Mouse (Mus musculus) forebrain, embryonic 14.5 days (tissue): ENCODE measurements around the gene Cacna2d1. TPM values are rescaled to one million over a fixed set of nuclear protein-coding genes. Genes with fewer than 3 reads are reported as not detected.
A peak's percentile ranks its signal among the peaks of the same experiment; 100 is the strongest.

Source experiments
- ATAC-seq: fragments of 200-750 bp; cut with Nextera tagmentation; 2 replicates; pipeline ENCODE4 v1.8.0; 2017; ENCODE audit warnings: mild to moderate bottlenecking, moderate library complexity
- DNase-seq: peaks from one replicate; pipeline ENCODE4 v3.0.0-alpha.2; 2015; ENCODE audit warnings: low spot score
- H3K27ac ChIP-seq: fragments of 300-500 bp; sonication (generic); 2 replicates; pipeline ENCODE4 v1.5.1; 2014; ENCODE audit warnings: low read depth, mild to moderate bottlenecking, control low read depth, low read length, moderate library complexity
- H3K27me3 ChIP-seq: fragments of 300-500 bp; sonication (generic); replicated peaks from 2 replicates; pipeline ENCODE4 v1.6.1; 2014; ENCODE audit warnings: low read length, control low read depth, mixed read lengths; ENCODE audit not compliant: control insufficient read depth, insufficient read depth
- H3K36me3 ChIP-seq: fragments of 300-500 bp; sonication (generic); 2 replicates; pipeline ENCODE4 v1.6.1; 2014; ENCODE audit warnings: low read length, control low read depth; ENCODE audit not compliant: control insufficient read depth, insufficient read depth
- H3K4me1 ChIP-seq: fragments of 300-500 bp; sonication (generic); 2 replicates; pipeline ENCODE4 v1.6.1; 2014; ENCODE audit warnings: antibody characterized with exemption, low read length, control low read depth; ENCODE audit not compliant: control insufficient read depth, insufficient read depth
- H3K4me2 ChIP-seq: fragments of 300-500 bp; sonication (generic); 2 replicates; pipeline ENCODE4 v1.6.1; 2014; ENCODE audit warnings: mild to moderate bottlenecking, control low read depth, low read length
- H3K4me3 ChIP-seq: fragments of 300-500 bp; sonication (generic); 2 replicates; pipeline ENCODE4 v1.5.1; 2014; ENCODE audit warnings: low read depth, low read length, control low read depth
- H3K9ac ChIP-seq: fragments of 300-500 bp; sonication (generic); 2 replicates; pipeline ENCODE4 v1.6.1; 2014; ENCODE audit warnings: mild to moderate bottlenecking, low read length, control low read depth, moderate library complexity
- H3K9me3 ChIP-seq: fragments of 300-500 bp; sonication (generic); replicated peaks from 2 replicates; pipeline ENCODE4 v1.6.1; 2016; ENCODE audit warnings: low read length, control low read depth, mixed read lengths; ENCODE audit not compliant: control insufficient read depth
- WGBS: fragments of 180-500 bp; shearing (Covaris S2); extraction: QIAGEN DNeasy Blood & Tissue Kit; methylation state at CpG from one replicate; pipeline ENCODE4 v1.1.7; 2014; 5-methylcytosine and 5-hydroxymethylcytosine counted together
- polyA plus RNA-seq: library from polyadenylated mRNA; unstranded; fragments of >200 nt; fragmentation: Nextera tagmentation; extraction: Ambion mirVana; gene quantifications from 2 replicates; pipeline ENCODE4 v1.2.1, GENCODE M21; 2014

Cacna2d1 gene
- polyA plus RNA-seq, 1 experiment from 2014 or later: 22.8 TPM

- Histone ChIP-seq H3K4me3 (no peak overlapping the region), H3K27me3 (no peaks in the 10 kb centered on the region), H3K9me3 (no peaks in the 10 kb centered on the region), H3K36me3 (no peaks in the 10 kb centered on the region), H3K27ac (no peak overlapping the region), H3K9ac (no peak overlapping the region), H3K4me2 (no peak overlapping the region), H3K4me1 (peaks cover 4% of the 10 kb centered on the region)
- DNase-seq (peak; percentile 59), ATAC-seq (no peak)
- WGBS: 69% methylated on average over 4 of the region's 4 CpGs
These were observed 160.9 kb downstream of the Cacna2d1 start for GRCm38 (mm10) chr5:16095345-16095744.

- no peak for ATAC-seq
- no peaks in the 10 kb centered on the region for H3K36me3 ChIP-seq
These were observed 164.3 kb downstream of the Cacna2d1 start for GRCm38 (mm10) chr5:16098766-16099165.

DNA sequence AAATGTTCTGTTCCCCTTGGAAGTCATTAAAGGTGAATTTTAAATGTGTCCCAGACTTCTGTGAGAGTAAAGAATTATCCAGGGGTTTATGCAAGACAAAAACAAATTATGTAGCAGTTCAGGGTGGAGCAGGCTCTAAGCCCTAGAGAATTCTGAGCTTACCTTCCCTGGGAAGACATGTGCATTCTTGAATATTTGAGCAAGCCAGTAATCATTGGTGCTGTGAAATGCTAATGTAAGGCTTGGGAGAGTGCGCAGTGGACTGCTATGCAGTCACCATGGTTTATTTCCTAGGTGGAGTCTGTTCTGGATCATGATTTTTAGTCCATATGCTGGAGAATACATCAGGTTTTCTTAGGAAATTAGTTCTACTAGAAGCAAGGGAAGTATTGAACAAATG, 167.3 kb downstream of the Cacna2d1 start:
- Histone ChIP-seq H3K9ac (no peak overlapping the region), H3K4me1 (peaks cover 9% of the 10 kb centered on the region; the same call in 1 of the 2 replicates), H3K36me3 (no peaks in the 10 kb centered on the region), H3K27ac (no peak overlapping the region), H3K4me3 (no peak overlapping the region), H3K4me2 (no peak overlapping the region), H3K27me3 (no peaks in the 10 kb centered on the region), H3K9me3 (no peaks in the 10 kb centered on the region)
- DNase-seq: no peak
- WGBS: 83% methylated on average over 1 of the region's 1 CpGs
- ATAC-seq: no peak

More at GRCm38 (mm10) chr5:16098766-16099165, 164.3 kb downstream of the Cacna2d1 start:
- WGBS: 84% methylated on average over 2 of the region's 2 CpGs
- Histone ChIP-seq H3K27ac (no peak overlapping the region), H3K4me3 (no peak overlapping the region), H3K9ac (no peak overlapping the region), H3K4me2 (no peak overlapping the region), H3K27me3 (no peaks in the 10 kb centered on the region), H3K4me1 (no peaks in the 10 kb centered on the region), H3K9me3 (no peaks in the 10 kb centered on the region)
- DNase-seq: no peak

DNA sequence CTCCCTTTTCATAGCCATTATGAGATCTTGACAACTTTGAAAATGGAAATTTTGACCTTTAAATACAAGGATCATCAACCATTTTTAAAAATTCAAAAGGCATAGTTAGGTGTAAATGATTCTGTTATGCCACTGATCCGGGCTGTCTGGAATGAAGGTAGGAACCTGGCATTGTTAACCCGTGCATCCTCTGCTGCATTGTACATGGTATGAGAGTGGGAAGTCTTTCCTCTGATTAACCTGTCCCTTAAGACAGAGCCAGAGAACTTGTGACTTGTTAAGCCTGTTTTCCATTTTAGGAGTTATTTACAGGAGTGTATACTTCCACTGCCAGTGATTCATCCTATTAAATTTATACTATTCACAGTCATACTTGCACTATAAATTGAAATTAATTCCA, 171.2 kb downstream of the Cacna2d1 start:
- Histone ChIP-seq H3K4me2 (no peak overlapping the region), H3K27me3 (no peaks in the 10 kb centered on the region), H3K36me3 (no peaks in the 10 kb centered on the region), H3K27ac (no peak overlapping the region), H3K9ac (no peak overlapping the region), H3K4me3 (no peak overlapping the region), H3K4me1 (peaks cover 9% of the 10 kb centered on the region; the same call in 1 of the 2 replicates), H3K9me3 (no peaks in the 10 kb centered on the region)
- ATAC-seq: no peak
- 24% methylated on average over 2 of the region's 2 CpGs for WGBS
- DNase-seq: no peak

- H3K27me3 ChIP-seq: no peaks in the 10 kb centered on the region
- no peak for ATAC-seq
- no peak overlapping the region for H3K4me2 ChIP-seq
- no peaks in the 10 kb centered on the region for H3K9me3 ChIP-seq
- no peaks in the 10 kb centered on the region for H3K36me3 ChIP-seq
- H3K27ac ChIP-seq: no peak overlapping the region
- peaks cover 6% of the 10 kb centered on the region; the same call in 1 of the 2 replicates for H3K4me1 ChIP-seq
- no peak for DNase-seq
- H3K4me3 ChIP-seq: no peak overlapping the region
- no peak overlapping the region for H3K9ac ChIP-seq
- WGBS: 69% methylated on average over 1 of the region's 1 CpGs
These were observed 176.2 kb downstream of the Cacna2d1 start for GRCm38 (mm10) chr5:16110643-16111042.

- H3K4me3 ChIP-seq: no peak overlapping the region
- 0 out of 2 replicates have a peak overlapping the region, but pooled peaks have one; percentile 29 for H3K27ac ChIP-seq
These were observed 179.4 kb downstream of the Cacna2d1 start for GRCm38 (mm10) chr5:16113879-16114278.

DNA sequence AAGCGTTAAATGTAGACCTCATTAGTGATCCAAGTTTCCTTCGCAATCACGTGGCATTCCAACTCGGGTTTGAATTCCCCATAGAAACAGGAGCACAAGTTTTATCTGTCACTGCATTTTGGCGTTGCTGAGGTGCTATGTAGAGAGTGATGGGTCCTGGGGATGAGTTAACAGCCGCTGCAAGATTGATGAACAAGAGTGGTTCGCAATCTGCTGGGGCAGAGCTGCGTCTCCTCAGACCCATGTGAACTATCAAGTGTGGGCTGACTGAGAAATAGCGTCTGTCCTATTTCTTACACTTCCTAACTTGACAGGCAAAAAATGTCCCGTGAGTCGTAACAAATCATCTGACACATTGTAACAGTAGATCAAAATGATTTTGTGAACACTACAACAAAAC, 186.8 kb downstream of the Cacna2d1 start:
- Histone ChIP-seq H3K4me3 (no peak overlapping the region), H3K9me3 (no peaks in the 10 kb centered on the region), H3K27me3 (no peaks in the 10 kb centered on the region), H3K27ac (no peak overlapping the region), H3K9ac (no peak overlapping the region), H3K4me2 (no peak overlapping the region), H3K36me3 (no peaks in the 10 kb centered on the region), H3K4me1 (peaks cover 6% of the 10 kb centered on the region)
- no peak for DNase-seq
- no peak for ATAC-seq
- 67% methylated on average over 11 of the region's 11 CpGs for WGBS

More at GRCm38 (mm10) chr5:16113879-16114278, 179.4 kb downstream of the Cacna2d1 start:
- Histone ChIP-seq H3K36me3 (no peaks in the 10 kb centered on the region), H3K9ac (no peak overlapping the region), H3K4me1 (peaks cover 6% of the 10 kb centered on the region), H3K9me3 (no peaks in the 10 kb centered on the region), H3K27me3 (no peaks in the 10 kb centered on the region), H3K4me2 (no peak overlapping the region)
- DNase-seq (peak; percentile 58), ATAC-seq (peak; percentile 77; the same call in 1 of the 2 replicates)
- 71% methylated on average over 1 of the region's 1 CpGs for WGBS

- Histone ChIP-seq H3K4me3 (no peak overlapping the region), H3K36me3 (no peaks in the 10 kb centered on the region), H3K4me1 (peaks cover 2% of the 10 kb centered on the region), H3K9me3 (no peaks in the 10 kb centered on the region), H3K27ac (no peak overlapping the region), H3K4me2 (no peak overlapping the region), H3K27me3 (no peaks in the 10 kb centered on the region), H3K9ac (no peak overlapping the region)
- 74% methylated on average over 6 of the region's 6 CpGs for WGBS
- ATAC-seq (no peak), DNase-seq (no peak)
These were observed 187.6 kb downstream of the Cacna2d1 start for GRCm38 (mm10) chr5:16122110-16122509.

DNA sequence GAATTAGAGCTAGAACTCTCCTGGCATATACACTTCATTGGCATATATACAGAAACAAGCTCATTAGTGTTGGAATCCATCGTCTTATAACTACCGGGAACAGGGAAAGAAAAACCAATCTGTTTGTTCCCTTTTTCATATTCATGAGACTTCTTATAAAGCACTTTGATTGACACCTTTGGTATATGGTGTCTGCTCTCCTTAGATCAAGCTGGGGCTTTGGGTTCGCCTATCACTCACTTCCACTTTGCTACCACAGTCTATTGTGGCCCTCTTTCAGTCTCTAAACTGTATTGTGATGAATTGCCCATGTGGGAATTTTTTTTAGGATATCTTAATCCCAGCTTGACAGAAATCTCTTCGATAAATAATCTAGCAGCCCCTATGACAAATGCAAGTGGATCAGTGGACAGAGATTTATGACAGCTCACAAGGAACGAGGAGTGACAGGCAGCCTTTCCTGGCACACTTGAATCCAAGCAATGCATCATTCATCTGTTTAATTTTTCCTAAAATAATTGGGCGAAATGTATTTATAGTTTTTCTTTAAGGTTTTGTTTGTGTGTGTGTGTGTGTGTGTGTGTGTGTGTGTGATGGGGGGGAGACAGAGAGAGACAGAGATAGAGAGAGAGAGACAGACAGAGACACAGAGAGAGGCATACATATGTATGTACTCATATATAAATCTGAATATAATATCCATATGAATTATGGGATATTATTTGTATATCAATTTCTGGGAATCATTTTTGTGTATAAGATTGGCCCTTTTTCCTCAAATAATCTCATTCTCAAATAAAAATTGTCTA, 200.0 kb downstream of the Cacna2d1 start:
- ATAC-seq (peak; percentile 94), DNase-seq (peak; percentile 92)
- Histone ChIP-seq H3K9me3 (no peaks in the 10 kb centered on the region), H3K27me3 (no peaks in the 10 kb centered on the region), H3K4me3 (no peak overlapping the region), H3K27ac (peak overlapping the region; percentile 76; the same call in 1 of the 2 replicates), H3K9ac (no peak overlapping the region), H3K4me2 (no peak overlapping the region), H3K36me3 (no peaks in the 10 kb centered on the region), H3K4me1 (peaks cover 14% of the 10 kb centered on the region)
- WGBS: 15% methylated on average over 6 of the region's 6 CpGs
